Mouse (Mus musculus): ENCODE data around the gene Phlpp1.
A peak's percentile ranks its signal among the peaks of the same experiment; 100 is the strongest.

Phlpp1 gene

GRCm38 (mm10) chr1:106164111-106164510, 7.4 kb upstream of the Phlpp1 start:
- no peak for DNase-seq (ENCODE audit: low spot score)

GRCm38 (mm10) chr1:106168001-106168400, 3.6 kb upstream of the Phlpp1 start:
- DNase-seq (ENCODE audit: low spot score): no peak

- DNase-seq (ENCODE audit: low spot score): no peak
These were observed 2.8 kb upstream of the Phlpp1 start for GRCm38 (mm10) chr1:106168801-106169200.

GRCm38 (mm10) chr1:106169741-106170265, 1.7 kb upstream of the Phlpp1 start:
- DNase-seq (ENCODE audit: low spot score): no peak

GRCm38 (mm10) chr1:106172301-106172930, 864 bp downstream of the Phlpp1 start:
- peak; percentile 23 for DNase-seq (ENCODE audit: low spot score)

- DNase-seq (ENCODE audit: low spot score): no peak
These were observed 1.4 kb downstream of the Phlpp1 start for GRCm38 (mm10) chr1:106172931-106173371.

GRCm38 (mm10) chr1:106173621-106174156, 2.1 kb downstream of the Phlpp1 start:
- no peak for DNase-seq (ENCODE audit: low spot score)

GRCm38 (mm10) chr1:106174598-106174997, 3.0 kb downstream of the Phlpp1 start:
- no peak for DNase-seq (ENCODE audit: low spot score)

- DNase-seq (ENCODE audit: low spot score): no peak
These were observed 3.8 kb downstream of the Phlpp1 start for GRCm38 (mm10) chr1:106175360-106175759.

- DNase-seq (ENCODE audit: low spot score): no peak
These were observed 5.2 kb downstream of the Phlpp1 start for GRCm38 (mm10) chr1:106176791-106177190.

- DNase-seq (ENCODE audit: low spot score): no peak
These were observed 6.6 kb downstream of the Phlpp1 start for GRCm38 (mm10) chr1:106177868-106178790.

GRCm38 (mm10) chr1:106183701-106184100, 12.1 kb downstream of the Phlpp1 start:
- no peak for DNase-seq (ENCODE audit: low spot score)

GRCm38 (mm10) chr1:106184780-106185460, 13.4 kb downstream of the Phlpp1 start:
- no peak for DNase-seq (ENCODE audit: low spot score)

GRCm38 (mm10) chr1:106185461-106185924, 13.9 kb downstream of the Phlpp1 start:
- no peak for DNase-seq (ENCODE audit: low spot score)

GRCm38 (mm10) chr1:106186062-106186461, 14.5 kb downstream of the Phlpp1 start:
- DNase-seq (ENCODE audit: low spot score): no peak

GRCm38 (mm10) chr1:106187480-106187879, 15.9 kb downstream of the Phlpp1 start:
- no peak for DNase-seq (ENCODE audit: low spot score)

GRCm38 (mm10) chr1:106188756-106189155, 17.2 kb downstream of the Phlpp1 start:
- no peak for DNase-seq (ENCODE audit: low spot score)

- DNase-seq (ENCODE audit: low spot score): no peak
These were observed 17.8 kb downstream of the Phlpp1 start for GRCm38 (mm10) chr1:106189311-106189710.

GRCm38 (mm10) chr1:106190695-106191094, 19.1 kb downstream of the Phlpp1 start:
- no peak for DNase-seq (ENCODE audit: low spot score)

GRCm38 (mm10) chr1:106191885-106192284, 20.3 kb downstream of the Phlpp1 start:
- DNase-seq (ENCODE audit: low spot score): no peak

GRCm38 (mm10) chr1:106192864-106193470, 21.4 kb downstream of the Phlpp1 start:
- no peak for DNase-seq (ENCODE audit: low spot score)
